Mouse (Mus musculus): ENCODE measurements around the gene Madd. TPM values are rescaled to one million over a fixed set of nuclear protein-coding genes. Genes with fewer than 3 reads are reported as not detected.

The Madd gene
- total RNA-seq, 1 experiment from 2014 or later: 155 TPM

- no peak for ATAC-seq (replicated peaks; ENCODE audit: insufficient number of reproducible peaks, low FRiP score, low TSS enrichment, poor library complexity, severe bottlenecking)
Observed at GRCm38 (mm10) chr2:91136513-91137412, 46.9 kb downstream of the Madd start.

GRCm38 (mm10) chr2:91132035-91132434, 51.6 kb downstream of the Madd start:
- no peak for ATAC-seq (replicated peaks; ENCODE audit: insufficient number of reproducible peaks, low FRiP score, low TSS enrichment, poor library complexity, severe bottlenecking)

- no peak for ATAC-seq (replicated peaks; ENCODE audit: insufficient number of reproducible peaks, low FRiP score, low TSS enrichment, poor library complexity, severe bottlenecking)
Observed at GRCm38 (mm10) chr2:91131251-91131650, 52.4 kb downstream of the Madd start.

- no peak for ATAC-seq (replicated peaks; ENCODE audit: insufficient number of reproducible peaks, low FRiP score, low TSS enrichment, poor library complexity, severe bottlenecking)
Observed at GRCm38 (mm10) chr2:91130126-91130525, 53.5 kb downstream of the Madd start.

- ATAC-seq (replicated peaks; ENCODE audit: insufficient number of reproducible peaks, low FRiP score, low TSS enrichment, poor library complexity, severe bottlenecking): no peak
Observed at GRCm38 (mm10) chr2:91128761-91129160, 54.9 kb downstream of the Madd start.

GRCm38 (mm10) chr2:91125101-91125500, 58.5 kb downstream of the Madd start:
- no peak for ATAC-seq (replicated peaks; ENCODE audit: insufficient number of reproducible peaks, low FRiP score, low TSS enrichment, poor library complexity, severe bottlenecking)

GRCm38 (mm10) chr2:91123521-91123920, 60.1 kb downstream of the Madd start:
- no peak for ATAC-seq (replicated peaks; ENCODE audit: insufficient number of reproducible peaks, low FRiP score, low TSS enrichment, poor library complexity, severe bottlenecking)

DNA sequence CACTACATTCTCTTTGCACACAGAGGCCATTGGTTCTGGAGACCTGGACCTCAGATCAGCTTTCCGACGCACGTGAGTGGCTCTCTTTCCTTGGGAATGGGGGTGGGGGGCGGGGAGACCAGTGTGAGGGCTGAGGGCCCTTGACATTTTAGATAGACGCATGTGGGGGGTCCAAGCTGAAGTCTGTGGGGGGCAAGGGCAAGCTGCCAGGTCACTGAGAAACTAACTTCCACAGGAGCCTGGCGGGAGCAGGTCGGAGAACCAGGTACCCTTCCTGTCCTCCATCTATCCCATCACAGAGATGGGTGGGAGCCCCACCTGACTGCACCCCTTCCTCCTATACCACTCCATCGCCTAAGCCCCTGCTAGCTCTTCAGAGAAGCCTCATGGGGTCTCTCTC, 62.1 kb downstream of the Madd start:
- ATAC-seq (replicated peaks; ENCODE audit: insufficient number of reproducible peaks, low FRiP score, low TSS enrichment, poor library complexity, severe bottlenecking): no peak

GRCm38 (mm10) chr2:91121011-91121410, 62.6 kb downstream of the Madd start:
- ATAC-seq (replicated peaks; ENCODE audit: insufficient number of reproducible peaks, low FRiP score, low TSS enrichment, poor library complexity, severe bottlenecking): no peak

- no peak for ATAC-seq (replicated peaks; ENCODE audit: insufficient number of reproducible peaks, low FRiP score, low TSS enrichment, poor library complexity, severe bottlenecking)
Observed at GRCm38 (mm10) chr2:91120261-91120671, 63.4 kb downstream of the Madd start.

DNA sequence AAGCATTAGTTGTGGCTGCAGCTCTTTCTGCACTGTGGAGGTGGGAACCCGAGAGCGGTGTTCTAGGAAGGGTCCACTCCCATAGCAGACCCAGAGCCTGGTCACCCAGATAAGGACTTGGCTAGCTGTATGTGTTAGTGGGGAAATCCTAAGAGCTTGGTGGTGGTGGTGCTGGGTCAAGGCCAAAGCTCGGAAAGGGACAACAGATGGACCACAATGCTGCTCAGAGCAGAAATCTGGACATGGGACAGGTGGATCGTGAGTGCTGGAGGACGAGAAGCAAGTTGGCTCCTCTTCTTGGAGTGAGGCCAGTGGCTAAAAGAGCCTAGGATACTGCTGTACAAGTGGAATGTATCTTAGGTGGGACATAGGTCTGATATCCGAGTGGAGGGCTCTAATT, 64.1 kb downstream of the Madd start:
- ATAC-seq (replicated peaks; ENCODE audit: insufficient number of reproducible peaks, low FRiP score, low TSS enrichment, poor library complexity, severe bottlenecking): no peak

- ATAC-seq (replicated peaks; ENCODE audit: insufficient number of reproducible peaks, low FRiP score, low TSS enrichment, poor library complexity, severe bottlenecking): no peak
Observed at GRCm38 (mm10) chr2:91119061-91119460, 64.6 kb downstream of the Madd start.

- no peak for ATAC-seq (replicated peaks; ENCODE audit: insufficient number of reproducible peaks, low FRiP score, low TSS enrichment, poor library complexity, severe bottlenecking)
Observed at GRCm38 (mm10) chr2:91118647-91119046, 65.0 kb downstream of the Madd start.

- ATAC-seq (replicated peaks; ENCODE audit: insufficient number of reproducible peaks, low FRiP score, low TSS enrichment, poor library complexity, severe bottlenecking): no peak
Observed at GRCm38 (mm10) chr2:91117585-91118275, 65.9 kb downstream of the Madd start, which contains the start of gene Mybpc3. Gene Mybpc3, plus strand, starts transcription at chr2:91118144.

DNA sequence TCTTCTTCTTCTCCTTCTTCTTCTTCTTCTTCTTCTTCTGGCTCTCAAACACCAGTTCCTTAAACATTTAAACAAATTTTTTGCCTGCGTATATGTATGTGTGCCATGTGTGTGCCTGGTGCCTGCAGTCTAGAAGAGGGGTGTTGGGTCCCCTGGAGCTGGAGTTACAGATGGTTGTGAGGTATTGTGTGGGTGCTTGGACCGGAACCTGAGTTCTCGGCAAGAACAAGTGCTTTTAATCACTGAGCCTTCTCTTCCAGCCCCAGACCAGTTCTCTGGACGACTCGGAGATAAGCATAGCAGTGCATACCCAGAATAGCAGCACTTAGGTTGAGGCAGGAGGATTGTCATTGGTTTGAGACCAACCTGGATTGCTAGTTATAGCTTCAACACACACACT, 66.8 kb downstream of the Madd start:
- no peak for ATAC-seq (replicated peaks; ENCODE audit: insufficient number of reproducible peaks, low FRiP score, low TSS enrichment, poor library complexity, severe bottlenecking)

- ATAC-seq (replicated peaks; ENCODE audit: insufficient number of reproducible peaks, low FRiP score, low TSS enrichment, poor library complexity, severe bottlenecking): no peak
Observed at GRCm38 (mm10) chr2:91115578-91115970, 68.1 kb downstream of the Madd start.

DNA sequence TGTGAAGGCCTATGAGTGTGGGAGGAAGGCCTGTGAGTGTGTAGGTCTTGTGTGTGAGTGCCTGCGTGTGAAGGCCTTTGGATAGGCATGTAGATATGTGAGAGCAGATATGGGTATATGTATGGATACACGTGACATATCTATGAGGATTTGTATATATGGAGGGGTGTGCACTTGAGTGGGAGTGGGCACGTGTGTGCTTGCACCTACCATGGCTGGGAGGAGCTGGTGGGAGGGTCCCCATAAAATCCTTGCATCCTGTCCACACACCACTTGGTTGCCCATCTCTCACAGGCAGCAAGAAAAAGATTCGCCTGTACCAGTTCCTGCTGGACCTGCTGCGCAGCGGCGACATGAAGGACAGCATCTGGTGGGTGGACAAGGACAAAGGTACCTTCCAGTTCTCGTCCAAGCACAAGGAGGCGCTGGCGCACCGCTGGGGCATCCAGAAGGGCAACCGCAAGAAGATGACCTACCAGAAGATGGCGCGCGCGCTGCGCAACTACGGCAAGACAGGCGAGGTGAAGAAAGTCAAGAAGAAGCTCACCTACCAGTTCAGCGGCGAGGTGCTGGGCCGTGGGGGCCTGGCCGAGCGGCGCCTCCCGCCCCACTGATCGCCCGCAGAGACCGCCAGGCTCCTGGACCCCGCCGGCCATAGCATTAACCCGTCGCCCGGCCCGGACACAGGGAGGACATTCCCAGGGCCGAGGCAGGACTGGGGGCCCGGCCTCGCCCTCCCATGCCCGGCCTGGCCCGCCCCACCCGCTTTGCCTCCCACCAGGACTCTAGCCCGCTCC, 68.7 kb downstream of the Madd start:
- ATAC-seq (replicated peaks; ENCODE audit: insufficient number of reproducible peaks, low FRiP score, low TSS enrichment, poor library complexity, severe bottlenecking): no peak

DNA sequence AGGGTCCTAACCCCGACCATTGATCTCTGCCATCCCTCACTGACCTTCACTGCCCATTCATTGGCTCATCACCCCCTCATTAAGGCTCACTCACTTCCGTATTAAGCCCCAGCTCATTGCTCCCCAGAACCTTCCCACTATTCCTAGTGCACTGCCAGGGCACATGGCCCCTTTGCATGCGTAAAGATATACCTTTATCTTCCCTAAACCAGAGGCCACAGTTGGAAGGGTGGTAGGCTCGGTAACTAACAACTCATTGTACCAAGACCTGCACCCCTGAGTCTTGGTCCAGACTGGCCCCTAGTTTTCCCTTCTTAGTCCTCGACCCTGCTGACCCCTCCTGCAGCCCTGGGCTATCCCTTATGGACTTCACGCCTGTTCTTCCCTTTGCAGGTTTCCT, 69.8 kb downstream of the Madd start:
- no peak for ATAC-seq (replicated peaks; ENCODE audit: insufficient number of reproducible peaks, low FRiP score, low TSS enrichment, poor library complexity, severe bottlenecking)

DNA sequence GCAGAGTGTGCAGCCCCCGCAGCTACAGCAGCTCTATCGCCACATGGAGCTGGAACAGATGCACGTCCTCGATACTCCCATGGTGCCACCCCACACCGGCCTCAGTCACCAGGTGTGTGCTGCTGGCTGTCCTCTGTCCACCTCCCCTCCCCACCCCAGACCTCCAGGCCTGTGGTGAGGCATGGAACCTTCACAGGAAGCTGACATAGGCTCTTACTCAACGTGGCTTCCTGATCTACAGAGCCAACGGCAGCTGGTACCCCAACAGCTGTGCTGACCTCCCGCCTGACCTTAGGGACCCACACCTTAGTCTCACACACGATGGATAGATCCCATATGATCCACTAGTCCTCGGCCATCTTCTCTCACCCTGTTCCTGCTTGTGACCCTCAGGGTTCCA, 70.3 kb downstream of the Madd start:
- ATAC-seq (replicated peaks; ENCODE audit: insufficient number of reproducible peaks, low FRiP score, low TSS enrichment, poor library complexity, severe bottlenecking): peak; percentile 11; the same call in 1 of the 2 replicates
